Mouse (Mus musculus) embryonic facial prominence, embryonic 14.5 days (tissue): ENCODE data around the gene Cfap97d1. TPM values are rescaled to one million over a fixed set of nuclear protein-coding genes. Genes with fewer than 3 reads are reported as not detected.
A peak's percentile ranks its signal among the peaks of the same experiment; 100 is the strongest.

Experiments
- ATAC-seq: fragments of 200-750 bp; cut with Nextera tagmentation; 2 replicates; pipeline ENCODE4 v1.8.0; 2017; ENCODE audit warnings: low read depth, moderate number of reproducible peaks, moderate TSS enrichment
- DNase-seq: peaks from one replicate; pipeline ENCODE4 v3.0.0-alpha.2; 2015; ENCODE audit warnings: low spot score
- H3K27ac ChIP-seq: fragments of 300-500 bp; sonication (generic); replicated peaks from 2 replicates; pipeline ENCODE4 v1.5.1; 2014; ENCODE audit warnings: low read depth, mild to moderate bottlenecking, low read length, moderate library complexity
- H3K27me3 ChIP-seq: fragments of 300-500 bp; sonication (generic); replicated peaks from 2 replicates; pipeline ENCODE4 v1.6.1; 2014; ENCODE audit warnings: low read length; ENCODE audit not compliant: control insufficient read depth, insufficient read depth
- H3K36me3 ChIP-seq: fragments of 300-500 bp; sonication (generic); 2 replicates; pipeline ENCODE4 v1.6.1; 2014; ENCODE audit warnings: low read length, mixed read lengths; ENCODE audit not compliant: control insufficient read depth, insufficient read depth
- H3K4me1 ChIP-seq: fragments of 300-500 bp; sonication (generic); 2 replicates; pipeline ENCODE4 v1.6.1; 2014; ENCODE audit warnings: antibody characterized with exemption, low read length; ENCODE audit not compliant: control insufficient read depth, insufficient read depth
- H3K4me2 ChIP-seq: fragments of 300-500 bp; sonication (generic); 2 replicates; pipeline ENCODE4 v1.6.1; 2014; ENCODE audit warnings: low read depth, mild to moderate bottlenecking, low read length, moderate library complexity, mixed read lengths
- H3K4me3 ChIP-seq: fragments of 300-500 bp; sonication (generic); 2 replicates; pipeline ENCODE4 v1.5.1; 2014; ENCODE audit warnings: low read depth, mild to moderate bottlenecking, low read length
- H3K9ac ChIP-seq: fragments of 300-500 bp; sonication (generic); 2 replicates; pipeline ENCODE4 v1.6.1; 2014; ENCODE audit warnings: low read depth, mild to moderate bottlenecking, low read length, moderate library complexity, mixed read lengths
- H3K9me3 ChIP-seq: fragments of 300-500 bp; sonication (generic); 2 replicates; pipeline ENCODE4 v1.6.1; 2016; ENCODE audit warnings: low read length; ENCODE audit not compliant: control insufficient read depth
- WGBS: fragments of 180-500 bp; shearing (Covaris S2); extraction: QIAGEN DNeasy Blood & Tissue Kit; methylation state at CpG from one replicate; pipeline ENCODE4 v1.1.7; 2014; 5-methylcytosine and 5-hydroxymethylcytosine counted together
- polyA plus RNA-seq: library from polyadenylated mRNA; unstranded; fragments of >200 nt; fragmentation: Nextera tagmentation; extraction: Ambion mirVana; gene quantifications from 2 replicates; pipeline ENCODE4 v1.2.1, GENCODE M21; 2014

Gene Cfap97d1
- polyA plus RNA-seq, 1 experiment from 2014 or later: not detected

DNA sequence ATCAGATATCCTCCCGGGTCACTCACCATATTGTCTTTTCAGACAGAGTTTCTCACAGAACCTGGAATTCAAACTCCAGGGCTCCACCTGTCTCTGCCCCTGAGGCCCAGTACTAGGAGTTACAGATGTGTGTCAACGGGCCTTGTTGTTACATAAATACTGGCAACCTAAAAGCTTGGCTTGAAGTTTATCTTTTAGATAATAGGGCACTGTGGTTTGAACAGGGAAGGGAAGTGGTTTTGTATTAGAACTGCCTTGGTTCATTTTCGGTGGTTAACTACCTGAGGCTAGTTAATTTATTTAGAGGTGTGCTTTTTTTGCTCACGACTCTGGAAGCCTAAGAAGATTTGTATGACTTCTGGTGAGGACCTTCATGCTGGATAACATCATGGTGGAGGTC is 30.6 kb upstream of the Cfap97d1 start:
- Histone ChIP-seq H3K27ac (no peak overlapping the region), H3K4me2 (no peak overlapping the region)

GRCm38 (mm10) chr11:101957476-101957875 is 26.6 kb upstream of the Cfap97d1 start:
- ATAC-seq: no peak
- peaks cover 20% of the 10 kb centered on the region for H3K27me3 ChIP-seq
- no peak overlapping the region for H3K4me2 ChIP-seq
- DNase-seq: no peak
- no peak overlapping the region for H3K4me3 ChIP-seq
- H3K4me1 ChIP-seq: peaks cover 7% of the 10 kb centered on the region; the same call in 1 of the 2 replicates
- H3K27ac ChIP-seq: no peak overlapping the region
- WGBS: 71% methylated on average over 5 of the region's 5 CpGs
- H3K36me3 ChIP-seq: no peaks in the 10 kb centered on the region
- no peaks in the 10 kb centered on the region for H3K9me3 ChIP-seq
- H3K9ac ChIP-seq: no peak overlapping the region

More for the DNA sequence above, 30.6 kb upstream of the Cfap97d1 start:
- 0 out of 2 replicates have a peak, but pooled peaks cover 5% of the 10 kb centered on the region for H3K4me1 ChIP-seq
- DNase-seq (no peak), ATAC-seq (no peak)
- no peaks in the 10 kb centered on the region for H3K36me3 ChIP-seq
- WGBS: 52% methylated on average over 4 of the region's 4 CpGs
- H3K27me3 ChIP-seq: no peaks in the 10 kb centered on the region
- no peak overlapping the region for H3K9ac ChIP-seq
- H3K4me3 ChIP-seq: no peak overlapping the region
- no peaks in the 10 kb centered on the region for H3K9me3 ChIP-seq

- no peak for ATAC-seq
- 5% methylated on average over 11 of the region's 11 CpGs for WGBS
These were observed 21.0 kb upstream of the Cfap97d1 start for GRCm38 (mm10) chr11:101963043-101963442.

GRCm38 (mm10) chr11:101963473-101964291 is 20.4 kb upstream of the Cfap97d1 start:
- Histone ChIP-seq H3K4me3 (peak overlapping the region; percentile 54), H3K4me2 (peak overlapping the region; percentile 93), H3K27me3 (peaks cover 72% of the 10 kb centered on the region), H3K9ac (peak overlapping the region; percentile 60), H3K9me3 (no peaks in the 10 kb centered on the region), H3K36me3 (no peaks in the 10 kb centered on the region), H3K4me1 (peaks cover 6% of the 10 kb centered on the region; the same call in 1 of the 2 replicates), H3K27ac (no peak overlapping the region)
- ATAC-seq (peak; percentile 48; the same call in 1 of the 2 replicates), DNase-seq (no peak)
- WGBS: under 1% methylated on average over 24 of the region's 78 CpGs

More at GRCm38 (mm10) chr11:101963043-101963442, 21.0 kb upstream of the Cfap97d1 start:
- Histone ChIP-seq H3K4me2 (peak overlapping the region; percentile 93), H3K9ac (no peak overlapping the region), H3K4me3 (peak overlapping the region; percentile 54), H3K27ac (no peak overlapping the region), H3K4me1 (peaks cover 7% of the 10 kb centered on the region; the same call in 1 of the 2 replicates), H3K27me3 (peaks cover 67% of the 10 kb centered on the region), H3K9me3 (no peaks in the 10 kb centered on the region), H3K36me3 (no peaks in the 10 kb centered on the region)
- no peak for DNase-seq

DNA sequence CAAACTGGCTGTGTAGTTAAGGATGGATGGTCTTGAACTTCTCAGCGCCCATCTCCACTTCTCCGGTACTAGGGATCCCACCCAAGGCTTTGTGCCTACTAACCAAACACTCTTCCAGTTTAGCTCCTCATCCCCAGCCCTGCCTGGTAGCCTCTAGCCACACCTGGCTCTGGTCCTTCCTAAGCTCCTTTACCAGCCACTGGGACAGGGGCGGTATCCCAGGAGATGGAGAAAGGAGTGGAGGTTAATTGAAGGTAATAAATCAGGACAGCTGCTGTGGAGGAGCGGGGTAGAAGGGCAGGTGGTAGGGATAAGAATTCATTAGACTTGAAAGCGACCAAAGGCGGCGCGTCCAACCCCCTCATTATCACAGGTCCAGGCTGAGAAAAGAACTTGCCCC is 19.4 kb upstream of the Cfap97d1 start:
- Histone ChIP-seq H3K4me3 (peak overlapping the region; percentile 54; the same call in 1 of the 2 replicates), H3K9ac (no peak overlapping the region), H3K27me3 (peaks cover 72% of the 10 kb centered on the region), H3K36me3 (no peaks in the 10 kb centered on the region), H3K4me1 (peaks cover 5% of the 10 kb centered on the region; the same call in 1 of the 2 replicates), H3K4me2 (no peak overlapping the region), H3K27ac (no peak overlapping the region), H3K9me3 (no peaks in the 10 kb centered on the region)
- ATAC-seq (no peak), DNase-seq (no peak)
- WGBS: 4% methylated on average over 8 of the region's 8 CpGs

DNA sequence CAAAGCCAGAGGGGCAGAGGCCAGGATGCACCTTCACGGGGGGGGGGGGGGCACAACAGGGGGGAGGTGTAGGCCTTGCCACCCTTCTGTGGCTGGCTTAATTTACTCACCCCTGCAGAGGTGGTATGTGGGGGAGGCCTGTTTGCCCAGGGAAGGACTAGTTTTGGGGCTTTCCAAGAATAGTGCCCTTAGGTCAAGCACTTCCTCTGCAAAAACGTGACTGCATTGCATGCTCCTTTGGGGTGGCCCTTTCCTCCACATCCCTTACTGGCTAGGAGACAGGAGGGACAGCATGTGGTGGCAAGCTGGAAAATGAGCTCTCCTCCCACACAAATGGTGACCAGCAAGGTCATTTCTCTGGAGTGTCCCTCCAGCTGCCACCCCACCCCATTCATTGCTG is 18.5 kb upstream of the Cfap97d1 start:
- Histone ChIP-seq H3K27me3 (peaks cover 71% of the 10 kb centered on the region), H3K27ac (no peak overlapping the region), H3K36me3 (no peaks in the 10 kb centered on the region), H3K9me3 (no peaks in the 10 kb centered on the region), H3K4me3 (no peak overlapping the region), H3K9ac (no peak overlapping the region), H3K4me1 (peaks cover 5% of the 10 kb centered on the region; the same call in 1 of the 2 replicates), H3K4me2 (no peak overlapping the region)
- ATAC-seq (no peak), DNase-seq (no peak)
- 12% methylated on average over 2 of the region's 2 CpGs for WGBS

DNA sequence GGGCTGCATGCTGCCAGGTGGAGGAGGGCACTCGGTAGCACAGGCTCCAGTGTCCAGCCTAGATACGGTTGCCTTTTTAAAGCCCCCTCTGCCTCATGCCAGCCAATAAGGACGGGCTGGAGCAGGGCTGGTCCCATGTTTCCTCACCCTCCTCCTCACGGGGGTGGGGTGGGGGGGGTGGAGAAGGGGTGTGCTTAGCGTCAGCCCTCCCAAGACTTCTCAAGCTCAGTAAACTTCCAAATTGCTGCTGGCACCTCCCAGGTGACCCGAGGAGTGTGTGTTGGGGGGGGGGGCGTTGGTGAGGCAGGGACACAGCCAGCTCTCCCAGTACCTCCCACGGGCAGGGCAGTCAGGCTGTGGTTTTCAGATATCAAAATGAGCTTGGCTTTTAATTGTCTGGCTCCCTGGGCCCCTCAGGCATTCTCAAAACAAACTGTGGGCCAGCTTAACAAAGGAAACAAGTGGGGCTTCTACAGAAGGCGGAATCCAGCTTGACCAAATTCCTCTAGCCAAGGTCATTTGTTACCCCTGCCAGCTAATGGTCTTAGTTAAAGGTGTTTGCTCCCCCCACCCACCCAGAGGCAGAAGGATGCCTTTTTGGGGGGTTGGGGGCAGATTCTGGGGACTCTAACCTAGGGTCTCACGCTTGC is 17.0 kb upstream of the Cfap97d1 start, which contains the start of gene Sost:
Gene Sost, minus strand, starts transcription at position 51 of the 650 bp plus-strand sequence.
- Histone ChIP-seq H3K27me3 (peaks cover 56% of the 10 kb centered on the region), H3K27ac (no peak within 1 kb of the TSS), H3K4me3 (no peak within 1 kb of the TSS), H3K4me1 (peaks cover 5% of the 10 kb centered on the region; the same call in 1 of the 2 replicates), H3K4me2 (no peak within 1 kb of the TSS), H3K9ac (no peak within 1 kb of the TSS), H3K36me3 (no peaks in the 10 kb centered on the region), H3K9me3 (no peaks in the 10 kb centered on the region)
- ATAC-seq: no peak
- no peak for DNase-seq
- 34% methylated on average over 8 of the region's 10 CpGs for WGBS

DNA sequence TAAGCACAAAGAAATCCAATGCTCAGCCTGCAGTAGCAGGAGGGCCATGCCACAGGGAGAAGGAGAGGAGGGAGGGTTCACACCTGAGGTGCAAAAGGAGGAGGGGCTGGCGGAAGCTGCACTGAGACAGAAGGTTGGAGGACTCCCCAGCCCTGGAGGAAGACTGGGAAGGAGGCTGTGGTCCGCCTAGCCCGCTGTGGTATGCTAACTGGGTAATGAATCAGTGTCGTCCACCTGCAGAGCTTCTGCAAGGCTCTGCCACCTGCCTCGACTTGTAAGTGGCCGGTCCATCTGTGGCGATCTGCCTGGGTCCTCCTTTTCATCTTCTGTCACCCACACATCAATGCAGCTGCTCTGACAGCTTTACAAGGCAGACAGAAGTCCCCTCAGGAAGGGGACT is 15.8 kb upstream of the Cfap97d1 start:
- no peak for DNase-seq
- ATAC-seq: no peak
- no peak overlapping the region for H3K27ac ChIP-seq
- no peak overlapping the region for H3K9ac ChIP-seq
- no peaks in the 10 kb centered on the region for H3K36me3 ChIP-seq
- H3K4me2 ChIP-seq: no peak overlapping the region
- H3K9me3 ChIP-seq: no peaks in the 10 kb centered on the region
- 0 out of 2 replicates have a peak, but pooled peaks cover under 1% of the 10 kb centered on the region for H3K4me1 ChIP-seq
- peaks cover 43% of the 10 kb centered on the region for H3K27me3 ChIP-seq
- no peak overlapping the region for H3K4me3 ChIP-seq
- 12% methylated on average over 4 of the region's 7 CpGs for WGBS
